Mouse (Mus musculus) kidney, adult 2 months (tissue): ENCODE data around the gene Dusp3. TPM values are rescaled to one million over a fixed set of nuclear protein-coding genes. Genes with fewer than 3 reads are reported as not detected.

Source experiments
- DNase-seq: peaks from one replicate; pipeline ENCODE4 v3.0.0; 2021
- H3K27ac ChIP-seq: fragments of 200-500 bp; 2 replicates; pipeline ENCODE4 v1.5.1; 2012; ENCODE audit warnings: low read depth, low read length, control low read depth, inconsistent platforms; ENCODE audit not compliant: insufficient read depth
- H3K27me3 ChIP-seq: fragments of 200-500 bp; replicated peaks from 2 replicates; pipeline ENCODE4 v1.6.1; 2012; ENCODE audit warnings: mild to moderate bottlenecking, moderate library complexity, low read length, inconsistent platforms; ENCODE audit not compliant: control insufficient read depth, insufficient read depth
- H3K36me3 ChIP-seq: fragments of 200-500 bp; 2 replicates; pipeline ENCODE4 v1.6.1; 2012; ENCODE audit warnings: mild to moderate bottlenecking, moderate library complexity, low read length, inconsistent platforms; ENCODE audit not compliant: control insufficient read depth, insufficient read depth
- H3K4me1 ChIP-seq: fragments of 200-500 bp; 2 replicates; pipeline ENCODE4 v1.6.1; 2011; ENCODE audit warnings: low read length; ENCODE audit not compliant: control insufficient read depth, insufficient read depth
- H3K4me3 ChIP-seq: fragments of 200-500 bp; 2 replicates; pipeline ENCODE4 v1.5.1; 2011; ENCODE audit warnings: mild to moderate bottlenecking, low read depth, low read length, control low read depth; ENCODE audit not compliant: insufficient read depth
- CTCF ChIP-seq: fragments of 200-500 bp; conservative IDR thresholded peaks from 2 replicates; pipeline ENCODE4 v1.5.1; 2011; ENCODE audit warnings: low read depth, mild to moderate bottlenecking, control low read depth, low read length, moderate library complexity, mixed read lengths; ENCODE audit not compliant: insufficient read depth, insufficient read length
- POLR2A ChIP-seq: fragments of 200-500 bp; IDR thresholded peaks from one replicate; pipeline ENCODE4 v1.6.1; 2011; ENCODE audit warnings: low read depth, low read length, control low read depth
- WGBS: fragments of 180-500 bp; shearing (Covaris S2); methylation state at CpG from one replicate; pipeline ENCODE4 v1.1.7; 2018; 5-methylcytosine and 5-hydroxymethylcytosine counted together
- polyA plus RNA-seq: library from polyadenylated mRNA; depleted of rRNA; stranded (reverse); fragments of >200 nt; gene quantifications from 2 replicates; pipeline ENCODE4 v1.2.3, GENCODE M21; 2012

Gene Dusp3
- polyA plus RNA-seq, 1 experiment, result 67.8 TPM

DNA sequence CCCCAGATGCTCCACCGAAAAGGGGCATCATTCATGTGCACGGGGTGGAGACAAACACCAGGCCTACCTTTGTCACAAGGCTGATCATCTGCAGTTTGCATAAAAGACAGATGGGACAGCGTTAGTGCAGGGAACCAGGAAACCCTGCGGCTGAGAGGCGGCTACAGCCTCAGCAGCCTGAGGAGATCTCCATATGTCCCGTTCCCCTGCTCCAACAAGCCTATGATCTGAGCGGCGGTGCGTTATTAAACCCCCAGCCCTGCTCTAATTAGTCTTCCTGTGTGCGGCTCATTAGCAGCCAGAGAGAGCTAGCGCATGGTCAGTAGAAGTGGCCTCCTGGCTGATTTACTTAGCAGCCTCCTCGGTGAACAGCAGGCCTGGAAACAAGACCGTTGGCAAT, 23.3 kb upstream of the Dusp3 start:
- no peaks in the 10 kb centered on the region; the same call in 1 of the 2 replicates for H3K4me1 ChIP-seq
- no peak for TF ChIP-seq POLR2A
- no peak for TF ChIP-seq CTCF
- 77% methylated on average over 13 of the region's 13 CpGs for WGBS
- no peak overlapping the region for H3K27ac ChIP-seq
- no peaks in the 10 kb centered on the region for H3K36me3 ChIP-seq
- no peak overlapping the region for H3K4me3 ChIP-seq
- H3K27me3 ChIP-seq, result no peaks in the 10 kb centered on the region
- DNase-seq, result no peak

DNA sequence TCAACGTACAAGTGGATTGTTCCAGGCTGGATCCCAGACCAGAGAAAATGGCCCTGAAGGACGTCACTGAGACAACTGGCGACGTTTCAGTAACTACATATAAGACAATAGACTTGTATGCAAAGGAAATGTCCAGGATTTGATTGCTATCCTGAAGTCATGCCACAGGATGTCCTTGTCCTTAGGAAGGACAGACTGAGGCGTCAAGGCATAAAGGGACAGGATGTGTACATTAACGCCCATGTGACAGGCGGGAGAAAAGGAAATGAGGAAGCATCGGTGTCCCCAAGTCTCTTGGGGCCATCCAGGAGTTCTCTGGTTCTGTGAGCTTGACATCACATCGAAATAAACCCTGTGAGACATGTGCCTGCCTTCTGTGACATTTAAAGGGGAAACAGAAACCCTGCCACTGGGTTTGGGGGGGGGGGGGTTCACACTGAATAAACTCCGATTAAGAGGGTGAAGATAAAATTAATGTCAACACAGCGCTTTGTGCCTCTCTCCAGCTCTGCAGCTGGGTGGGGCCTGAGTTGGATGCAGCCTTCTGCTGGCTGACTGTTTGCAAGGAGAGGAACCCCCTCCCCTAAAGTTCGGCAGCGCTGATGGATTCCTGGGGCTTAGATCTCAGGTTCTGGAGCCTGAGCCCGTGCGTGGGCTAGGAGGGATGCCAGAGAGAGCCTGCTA, 22.3 kb upstream of the Dusp3 start:
- DNase-seq, result no peak
- no peaks in the 10 kb centered on the region; the same call in 1 of the 2 replicates for H3K4me1 ChIP-seq
- WGBS, result 76% methylated on average over 15 of the region's 15 CpGs
- no peak overlapping the region for H3K4me3 ChIP-seq
- TF ChIP-seq CTCF (no peak), POLR2A (no peak)
- no peak overlapping the region for H3K27ac ChIP-seq
- H3K36me3 ChIP-seq, result no peaks in the 10 kb centered on the region
- H3K27me3 ChIP-seq, result no peaks in the 10 kb centered on the region

GRCm38 (mm10) chr11:102008372-102008771, 21.6 kb upstream of the Dusp3 start:
- no peak for TF ChIP-seq POLR2A
- TF ChIP-seq CTCF, result no peak
- 95% methylated on average over 8 of the region's 8 CpGs for WGBS
- H3K4me3 ChIP-seq, result no peak overlapping the region
- H3K27me3 ChIP-seq, result no peaks in the 10 kb centered on the region
- no peaks in the 10 kb centered on the region for H3K36me3 ChIP-seq
- H3K27ac ChIP-seq, result no peak overlapping the region
- H3K4me1 ChIP-seq, result no peaks in the 10 kb centered on the region; the same call in 1 of the 2 replicates
- DNase-seq, result no peak

DNA sequence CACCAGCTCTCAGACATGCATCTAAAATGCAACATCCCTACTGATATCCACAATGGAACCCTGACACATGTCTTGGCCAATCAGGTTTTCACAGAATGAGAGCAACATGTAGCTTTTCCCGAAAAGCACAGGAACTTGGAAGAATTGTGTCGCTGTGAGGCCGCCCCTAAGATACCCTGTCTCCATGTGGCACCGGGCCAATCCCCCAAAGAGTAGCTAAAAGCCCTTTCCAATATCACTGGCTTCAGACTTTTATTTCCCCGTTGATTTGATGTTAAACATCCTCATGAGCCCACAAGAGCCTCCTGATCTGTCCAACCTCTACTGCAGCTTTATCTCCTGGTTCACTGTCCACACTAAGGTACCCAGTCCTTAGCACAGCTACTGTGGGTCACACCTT, 19.9 kb upstream of the Dusp3 start:
- H3K27ac ChIP-seq, result no peak overlapping the region
- no peaks in the 10 kb centered on the region for H3K27me3 ChIP-seq
- no peaks in the 10 kb centered on the region for H3K36me3 ChIP-seq
- no peak overlapping the region for H3K4me3 ChIP-seq
- DNase-seq, result no peak
- TF ChIP-seq POLR2A (no peak), CTCF (no peak)
- 96% methylated on average over 5 of the region's 5 CpGs for WGBS
- H3K4me1 ChIP-seq, result no peaks in the 10 kb centered on the region; the same call in 1 of the 2 replicates

- 60% methylated on average over 9 of the region's 9 CpGs for WGBS
- Histone ChIP-seq H3K36me3 (no peaks in the 10 kb centered on the region), H3K27ac (no peak overlapping the region), H3K4me1 (no peaks in the 10 kb centered on the region; the same call in 1 of the 2 replicates), H3K4me3 (no peak overlapping the region), H3K27me3 (no peaks in the 10 kb centered on the region)
- peak; percentile 19 for DNase-seq
- TF ChIP-seq CTCF (no peak), POLR2A (no peak)
Measured at GRCm38 (mm10) chr11:102006271-102006670, 19.5 kb upstream of the Dusp3 start.

GRCm38 (mm10) chr11:102004251-102004650, 17.4 kb upstream of the Dusp3 start:
- Histone ChIP-seq H3K36me3 (no peaks in the 10 kb centered on the region), H3K27me3 (no peaks in the 10 kb centered on the region), H3K4me3 (no peak overlapping the region), H3K27ac (no peak overlapping the region), H3K4me1 (no peaks in the 10 kb centered on the region; the same call in 1 of the 2 replicates)
- WGBS, result 92% methylated on average over 8 of the region's 8 CpGs
- no peak for DNase-seq
- TF ChIP-seq POLR2A, result no peak
- TF ChIP-seq CTCF, result peak; percentile 35; the same call in 1 of the 2 replicates

- Histone ChIP-seq H3K4me3 (no peak overlapping the region), H3K4me1 (no peaks in the 10 kb centered on the region; the same call in 1 of the 2 replicates), H3K27me3 (no peaks in the 10 kb centered on the region), H3K27ac (no peak overlapping the region), H3K36me3 (no peaks in the 10 kb centered on the region)
- DNase-seq, result no peak
- WGBS, result 76% methylated on average over 4 of the region's 4 CpGs
- no peak for TF ChIP-seq CTCF
- no peak for TF ChIP-seq POLR2A
Measured at GRCm38 (mm10) chr11:101999466-101999865, 12.7 kb upstream of the Dusp3 start.
